Mouse (Mus musculus): ENCODE measurements around the gene Sorl1. TPM values are rescaled to one million over a fixed set of nuclear protein-coding genes. Genes with fewer than 3 reads are reported as not detected.

The Sorl1 gene
- polyA plus RNA-seq, 1 experiment: 73.1 TPM

DNA sequence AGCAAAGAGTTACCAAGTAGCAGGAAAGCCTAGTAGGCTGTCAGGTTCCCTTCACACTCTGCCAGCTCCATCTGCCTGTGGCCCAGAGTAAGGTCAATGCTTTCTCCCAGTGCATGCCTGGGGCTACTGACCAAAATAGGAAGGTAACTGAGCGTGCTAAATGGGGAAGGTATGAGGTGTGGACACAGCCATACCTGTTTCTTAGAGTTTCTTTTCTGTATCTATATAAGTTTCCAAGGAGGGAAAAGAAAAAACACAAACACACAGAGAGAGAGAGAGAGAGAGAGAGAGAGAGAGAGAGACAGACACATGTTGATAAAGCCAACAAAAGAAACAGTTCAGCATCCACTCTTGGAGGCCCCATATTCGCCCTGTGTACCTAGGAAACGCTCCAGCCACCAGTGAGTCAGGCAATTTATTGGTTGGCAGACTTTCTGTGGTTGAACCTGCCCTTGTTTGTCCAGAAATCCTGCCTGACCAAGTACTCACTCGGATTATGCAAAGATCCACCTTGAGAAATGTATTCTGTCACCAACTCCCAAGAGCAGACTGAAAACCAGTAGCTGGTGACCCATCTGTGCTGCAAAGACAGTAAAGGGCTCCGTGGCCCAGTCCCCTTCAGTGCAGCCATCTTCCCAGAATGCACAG is 25.5 kb downstream of the Sorl1 start:
- TF ChIP-seq POLR2A (IDR thresholded peaks at IDR 0.05; ENCODE audit: extremely low read depth, insufficient read depth, low read length): no peak
- TF ChIP-seq CTCF (IDR thresholded peaks at IDR 0.05; ENCODE audit: extremely low read depth, insufficient read depth, low read length): no peak
- Histone ChIP-seq H3K4me1 (ENCODE audit: control insufficient read depth, insufficient read depth, low read length) (peaks cover 15% of the 10 kb centered on the region), H3K4me3 (ENCODE audit: insufficient read depth, low read length) (no peak overlapping the region), H3K27ac (ENCODE audit: insufficient read depth, low read length) (no peak overlapping the region)

- Histone ChIP-seq H3K4me1 (ENCODE audit: control insufficient read depth, insufficient read depth, low read length) (peaks cover 13% of the 10 kb centered on the region), H3K27ac (ENCODE audit: insufficient read depth, low read length) (no peak overlapping the region), H3K4me3 (ENCODE audit: insufficient read depth, low read length) (no peak overlapping the region)
- TF ChIP-seq POLR2A (IDR thresholded peaks at IDR 0.05; ENCODE audit: extremely low read depth, insufficient read depth, low read length): no peak
- no peak for TF ChIP-seq CTCF (IDR thresholded peaks at IDR 0.05; ENCODE audit: extremely low read depth, insufficient read depth, low read length)
These were observed 26.2 kb downstream of the Sorl1 start for GRCm38 (mm10) chr9:42097731-42098473.

- no peak overlapping the region for H3K27ac ChIP-seq (ENCODE audit: insufficient read depth, low read length)
- peaks cover 13% of the 10 kb centered on the region for H3K4me1 ChIP-seq (ENCODE audit: control insufficient read depth, insufficient read depth, low read length)
- no peak overlapping the region for H3K4me3 ChIP-seq (ENCODE audit: insufficient read depth, low read length)
- TF ChIP-seq CTCF (IDR thresholded peaks at IDR 0.05; ENCODE audit: extremely low read depth, insufficient read depth, low read length) (no peak), POLR2A (IDR thresholded peaks at IDR 0.05; ENCODE audit: extremely low read depth, insufficient read depth, low read length) (no peak)
These were observed 26.9 kb downstream of the Sorl1 start for GRCm38 (mm10) chr9:42097006-42097730.

DNA sequence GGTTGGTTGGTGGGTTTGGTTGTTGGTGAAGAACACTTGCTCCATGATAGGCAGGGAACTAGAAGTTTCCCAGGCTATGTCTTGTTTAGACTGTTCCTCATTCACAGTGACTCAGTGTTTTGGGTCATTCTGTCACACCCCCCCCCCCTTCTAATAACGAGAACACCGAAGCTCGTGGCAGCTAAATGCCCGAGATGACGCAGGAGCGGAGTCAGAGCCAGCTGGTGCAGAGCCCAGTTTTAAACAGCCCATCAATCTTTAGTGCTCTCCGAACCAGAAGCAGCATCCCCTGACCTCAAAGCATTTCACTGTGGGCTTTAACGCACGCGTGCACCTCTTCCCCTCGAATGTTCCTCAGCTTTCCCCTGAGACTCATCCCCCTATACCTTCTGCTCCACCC is 29.3 kb downstream of the Sorl1 start:
- H3K4me3 ChIP-seq (ENCODE audit: insufficient read depth, low read length): no peak overlapping the region
- peaks cover 4% of the 10 kb centered on the region for H3K4me1 ChIP-seq (ENCODE audit: control insufficient read depth, insufficient read depth, low read length)
- no peak for TF ChIP-seq CTCF (IDR thresholded peaks at IDR 0.05; ENCODE audit: extremely low read depth, insufficient read depth, low read length)
- H3K27ac ChIP-seq (ENCODE audit: insufficient read depth, low read length): no peak overlapping the region

DNA sequence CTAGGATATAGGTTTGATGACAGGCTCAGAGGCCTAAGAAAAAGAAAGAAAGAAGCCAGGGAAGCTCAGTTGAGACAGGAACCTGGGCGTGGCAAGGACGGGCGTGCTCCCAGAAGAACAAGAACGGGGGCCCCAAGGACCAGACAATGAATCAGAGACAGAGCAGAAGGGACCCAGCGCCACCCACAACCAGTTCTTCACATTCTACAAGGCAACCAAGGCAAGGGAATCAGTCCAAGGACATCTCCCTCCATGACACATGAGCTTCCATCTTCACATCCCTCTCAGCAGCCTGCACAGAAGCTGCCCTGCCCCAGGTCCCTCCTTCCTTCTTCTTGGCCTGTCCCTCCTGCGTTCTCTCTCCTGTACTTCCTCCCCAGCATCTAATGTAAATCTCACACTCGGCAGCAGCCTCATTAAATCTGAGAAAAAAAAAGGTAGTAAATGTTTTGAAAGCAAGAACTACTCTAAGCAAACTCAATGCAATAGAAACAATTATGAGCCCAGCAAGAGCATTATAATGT is 30.0 kb downstream of the Sorl1 start:
- Histone ChIP-seq H3K4me3 (ENCODE audit: insufficient read depth, low read length) (no peak overlapping the region), H3K27ac (ENCODE audit: insufficient read depth, low read length) (no peak overlapping the region), H3K4me1 (ENCODE audit: control insufficient read depth, insufficient read depth, low read length) (peaks cover 4% of the 10 kb centered on the region)
- TF ChIP-seq POLR2A (IDR thresholded peaks at IDR 0.05; ENCODE audit: extremely low read depth, insufficient read depth, low read length) (no peak), CTCF (IDR thresholded peaks at IDR 0.05; ENCODE audit: extremely low read depth, insufficient read depth, low read length) (no peak)

DNA sequence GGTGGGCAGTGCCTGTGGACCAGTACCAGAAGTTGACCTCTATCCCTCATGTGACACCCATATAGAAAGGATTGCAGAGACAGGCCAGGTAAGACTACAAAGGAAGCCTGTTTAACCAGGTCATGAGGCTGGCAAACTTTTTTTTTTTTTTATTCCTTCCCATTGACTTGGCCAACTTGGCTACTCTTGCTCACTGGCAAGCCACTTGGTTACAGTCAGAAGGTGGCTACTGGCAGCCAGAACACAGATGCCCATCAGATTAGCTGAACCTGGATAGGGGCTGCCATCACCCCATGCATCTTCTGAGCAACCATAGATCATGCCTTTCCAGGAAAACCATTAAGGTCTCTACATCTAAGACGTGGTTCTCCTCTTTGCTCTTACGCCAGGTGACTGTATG is 31.3 kb downstream of the Sorl1 start:
- Histone ChIP-seq H3K27ac (ENCODE audit: insufficient read depth, low read length) (no peak overlapping the region), H3K4me1 (ENCODE audit: control insufficient read depth, insufficient read depth, low read length) (peaks cover 4% of the 10 kb centered on the region), H3K4me3 (ENCODE audit: insufficient read depth, low read length) (no peak overlapping the region)
- TF ChIP-seq CTCF (IDR thresholded peaks at IDR 0.05; ENCODE audit: extremely low read depth, insufficient read depth, low read length) (no peak), POLR2A (IDR thresholded peaks at IDR 0.05; ENCODE audit: extremely low read depth, insufficient read depth, low read length) (no peak)

DNA sequence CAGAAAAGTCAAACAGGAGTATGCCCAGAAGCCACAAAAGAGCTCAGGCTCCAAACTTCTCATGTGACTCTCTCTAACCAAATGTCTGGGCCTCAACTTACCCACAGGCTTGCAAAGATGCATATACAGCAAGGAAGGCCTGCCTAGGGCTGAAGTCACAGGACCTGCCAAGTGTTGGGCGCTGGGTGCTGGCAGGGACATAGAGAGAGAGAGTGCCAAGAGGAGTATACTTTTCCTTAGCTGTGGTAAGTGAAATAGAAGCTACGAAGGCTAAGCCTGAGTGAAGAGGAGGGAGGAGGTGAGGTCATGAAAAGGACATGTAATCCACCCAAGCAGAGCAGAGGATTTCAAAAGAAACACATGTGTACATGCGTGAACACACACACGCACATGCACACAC is 32.5 kb downstream of the Sorl1 start:
- peaks cover 5% of the 10 kb centered on the region for H3K4me1 ChIP-seq (ENCODE audit: control insufficient read depth, insufficient read depth, low read length)
- no peak overlapping the region for H3K4me3 ChIP-seq (ENCODE audit: insufficient read depth, low read length)
- TF ChIP-seq POLR2A (IDR thresholded peaks at IDR 0.05; ENCODE audit: extremely low read depth, insufficient read depth, low read length) (no peak), CTCF (IDR thresholded peaks at IDR 0.05; ENCODE audit: extremely low read depth, insufficient read depth, low read length) (no peak)
- no peak overlapping the region for H3K27ac ChIP-seq (ENCODE audit: insufficient read depth, low read length)

DNA sequence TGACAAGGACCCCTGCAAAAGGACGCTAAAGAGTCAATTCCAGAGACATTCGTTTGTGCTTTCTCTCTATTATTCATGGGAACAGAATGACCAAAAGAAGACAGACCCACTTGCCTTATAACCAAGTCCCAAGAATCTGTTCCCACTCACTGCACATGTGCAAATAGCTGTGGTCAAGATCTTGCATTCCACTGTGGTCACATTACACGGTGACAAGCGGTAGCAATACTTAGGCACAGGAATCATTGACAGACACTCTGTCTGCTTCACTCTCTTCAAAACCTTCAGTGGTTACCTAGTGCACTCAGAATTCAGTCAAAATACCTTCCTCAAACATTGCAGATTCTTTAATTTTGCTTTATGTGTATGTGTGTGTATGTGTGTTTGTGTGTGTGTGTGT is 36.2 kb downstream of the Sorl1 start:
- Histone ChIP-seq H3K27ac (ENCODE audit: insufficient read depth, low read length) (no peak overlapping the region), H3K4me1 (ENCODE audit: control insufficient read depth, insufficient read depth, low read length) (peaks cover 11% of the 10 kb centered on the region), H3K4me3 (ENCODE audit: insufficient read depth, low read length) (no peak overlapping the region)
- TF ChIP-seq POLR2A (IDR thresholded peaks at IDR 0.05; ENCODE audit: extremely low read depth, insufficient read depth, low read length): no peak
- TF ChIP-seq CTCF (IDR thresholded peaks at IDR 0.05; ENCODE audit: extremely low read depth, insufficient read depth, low read length): no peak

DNA sequence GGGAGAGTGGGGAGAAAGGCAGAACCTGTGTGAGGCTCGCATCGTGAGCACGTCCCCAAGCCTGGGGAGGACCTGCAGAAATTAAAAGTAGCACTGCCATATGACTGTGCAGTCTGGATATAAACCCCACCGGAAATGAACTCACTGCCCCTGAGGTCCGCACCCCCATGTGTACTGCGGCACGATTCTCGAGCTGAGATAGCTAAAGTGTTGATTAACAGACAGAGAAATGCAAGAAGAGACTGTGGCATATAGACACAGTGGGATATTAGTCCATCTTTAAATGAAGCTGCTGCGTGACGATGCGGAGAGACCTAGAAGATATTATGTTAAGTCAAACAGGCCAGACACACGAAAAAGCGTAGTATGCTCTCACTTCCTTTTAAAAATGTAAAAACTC is 38.1 kb downstream of the Sorl1 start:
- Histone ChIP-seq H3K27ac (ENCODE audit: insufficient read depth, low read length) (no peak overlapping the region), H3K4me3 (ENCODE audit: insufficient read depth, low read length) (no peak overlapping the region), H3K4me1 (ENCODE audit: control insufficient read depth, insufficient read depth, low read length) (peaks cover 12% of the 10 kb centered on the region)
- TF ChIP-seq POLR2A (IDR thresholded peaks at IDR 0.05; ENCODE audit: extremely low read depth, insufficient read depth, low read length) (no peak), CTCF (IDR thresholded peaks at IDR 0.05; ENCODE audit: extremely low read depth, insufficient read depth, low read length) (no peak)
